In genomic region chr4:139373531-139373930, GRCm38 (mm10) we compare ENCODE assay signal across 22 mouse cellular contexts. TPM values are rescaled to one million over a fixed set of nuclear protein-coding genes. Genes with fewer than 3 reads are reported as not detected.
A peak's percentile ranks its signal among the peaks of the same experiment; 100 is the strongest.
DNase-seq lines count a peak whose midpoint lies in the region; ATAC-seq and TF ChIP-seq lines count a peak whose summit lies in the region.
"Had no signal": no experiment of that assay in that cellular context is flagged by ENCODE, and none has a peak within 500 bp of the region (broad histone marks: within the 10 kb centered on the region; RNA-seq: fewer than 3 reads in every experiment).

No protein-coding gene starts in this region.

- peaks cover 41% of the 10 kb centered on the region for H3K36me3 ChIP-seq in liver, adult 2 months (ENCODE audit: control insufficient read depth, insufficient read depth, low read length)
- H3K36me3 ChIP-seq in liver, embryonic 13.5 days, result peaks cover 94% of the 10 kb centered on the region
- H3K36me3 ChIP-seq in liver, embryonic 16.5 days (ENCODE audit: control insufficient read depth, insufficient read depth), result peaks cover 49% of the 10 kb centered on the region
- H3K36me3 ChIP-seq in intestine, embryonic 15.5 days, result peaks cover 46% of the 10 kb centered on the region
- peaks cover 68% of the 10 kb centered on the region for H3K36me3 ChIP-seq in kidney, embryonic 16.5 days (ENCODE audit: insufficient read depth, low read length)

- DNase-seq in liver, adult 2 months (ENCODE audit: extremely low read depth, low read depth, low spot score), result peak; percentile 57
- DNase-seq in liver, result no peak
- no peak for DNase-seq in liver, embryonic 13.5 days
- no peak for DNase-seq in adrenal gland, postnatal 25 days
- DNase-seq: adrenal gland, adult 2 months; adrenal gland, postnatal 14 days; cerebellum, adult 18-20 months; cerebellum, adult 9-10 months; cerebellum, postnatal 14 days; gastrocnemius, postnatal 10 days; gastrocnemius, postnatal 36 days; heart, adult 2 months had no signal

- no peak for TF ChIP-seq POLR2A in liver, adult 2 months (IDR thresholded peaks at IDR 0.05; ENCODE audit: extremely low read depth, insufficient read depth, low read length)

- no peak overlapping the region for H3K9ac ChIP-seq in liver, adult 2 months (ENCODE audit: low read depth, low read length)
- no peak overlapping the region for H3K9ac ChIP-seq in liver, embryonic 13.5 days
- H3K9ac ChIP-seq in liver, embryonic 16.5 days (ENCODE audit: low read depth, low read length), result no peak overlapping the region
- H3K9ac ChIP-seq in intestine, embryonic 15.5 days, result no peak overlapping the region
- H3K9ac ChIP-seq in kidney, embryonic 16.5 days (replicated peaks; ENCODE audit: low read length), result no peak overlapping the region
- H3K9ac ChIP-seq: forebrain, embryonic 13.5 days; hindbrain, embryonic 12.5 days; hindbrain, embryonic 15.5 days had no signal

- no peaks in the 10 kb centered on the region; the same call in 1 of the 2 replicates for H3K79me2 ChIP-seq in liver, adult 2 months (ENCODE audit: control insufficient read depth, insufficient read depth, low read length)

- no peak for ATAC-seq in liver, embryonic 13.5 days (ENCODE audit: low read depth)
- ATAC-seq in liver, embryonic 16.5 days (ENCODE audit: low read depth), result 0 out of 2 replicates have a peak, but pooled peaks have one; percentile 15
- no peak for ATAC-seq in intestine, embryonic 15.5 days
- no peak for ATAC-seq in kidney, embryonic 16.5 days (ENCODE audit: low FRiP score, low TSS enrichment)
- ATAC-seq: forebrain, embryonic 13.5 days; forebrain, embryonic 16.5 days had no signal

- no peaks in the 10 kb centered on the region for H3K9me3 ChIP-seq in liver, embryonic 13.5 days (replicated peaks)
- H3K9me3 ChIP-seq in liver, embryonic 16.5 days (replicated peaks; ENCODE audit: control insufficient read depth, low read length), result no peaks in the 10 kb centered on the region
- no peaks in the 10 kb centered on the region for H3K9me3 ChIP-seq in intestine, embryonic 15.5 days
- H3K9me3 ChIP-seq in kidney, embryonic 16.5 days (ENCODE audit: low read length), result no peaks in the 10 kb centered on the region
- H3K9me3 ChIP-seq: forebrain, embryonic 10.5 days; forebrain, embryonic 13.5 days; G1E; heart, embryonic 10.5 days; hindbrain, embryonic 12.5 days; hindbrain, embryonic 15.5 days had no signal

- H3K27me3 ChIP-seq in liver, adult 2 months (ENCODE audit: control insufficient read depth, insufficient read depth, low read length), result no peaks in the 10 kb centered on the region
- H3K27me3 ChIP-seq in liver, embryonic 13.5 days, result no peaks in the 10 kb centered on the region
- no peaks in the 10 kb centered on the region for H3K27me3 ChIP-seq in liver, embryonic 16.5 days (ENCODE audit: control insufficient read depth, insufficient read depth, low read depth, low read length)
- no peaks in the 10 kb centered on the region for H3K27me3 ChIP-seq in intestine, embryonic 15.5 days (replicated peaks)
- no peaks in the 10 kb centered on the region for H3K27me3 ChIP-seq in kidney, embryonic 16.5 days (ENCODE audit: insufficient read depth, low read length)
- H3K27me3 ChIP-seq: forebrain, embryonic 13.5 days; hindbrain, embryonic 12.5 days; hindbrain, embryonic 15.5 days had no signal

- H3K4me3 ChIP-seq in liver, adult 2 months (ENCODE audit: insufficient read depth, low read depth, low read length), result no peak overlapping the region
- no peak overlapping the region for H3K4me3 ChIP-seq in liver, embryonic 13.5 days (replicated peaks)
- no peak overlapping the region for H3K4me3 ChIP-seq in liver, embryonic 16.5 days (ENCODE audit: low read depth, low read length)
- H3K4me3 ChIP-seq in intestine, embryonic 15.5 days (replicated peaks), result no peak overlapping the region
- no peak overlapping the region for H3K4me3 ChIP-seq in kidney, embryonic 16.5 days (ENCODE audit: low read length)
- H3K4me3 ChIP-seq: forebrain, embryonic 10.5 days; forebrain, embryonic 13.5 days; heart, adult 2 months; heart, embryonic 10.5 days; hindbrain, embryonic 12.5 days; hindbrain, embryonic 15.5 days had no signal

- peaks cover 3% of the 10 kb centered on the region for H3K4me1 ChIP-seq in liver, adult 2 months (ENCODE audit: control insufficient read depth, insufficient read depth, low read length)
- 0 out of 2 replicates have a peak, but pooled peaks cover 7% of the 10 kb centered on the region for H3K4me1 ChIP-seq in liver, embryonic 13.5 days (replicated peaks)
- H3K4me1 ChIP-seq in liver, embryonic 16.5 days (ENCODE audit: control insufficient read depth, low read depth, low read length), result no peaks in the 10 kb centered on the region; the same call in 1 of the 2 replicates
- H3K4me1 ChIP-seq in intestine, embryonic 15.5 days (replicated peaks), result no peaks in the 10 kb centered on the region
- H3K4me1 ChIP-seq in kidney, embryonic 16.5 days (ENCODE audit: insufficient read depth, low read length), result no peaks in the 10 kb centered on the region
- H3K4me1 ChIP-seq: forebrain, embryonic 10.5 days; forebrain, embryonic 13.5 days; heart, embryonic 10.5 days; hindbrain, embryonic 12.5 days; hindbrain, embryonic 15.5 days had no signal

- H3K4me2 ChIP-seq in liver, embryonic 13.5 days, result no peak overlapping the region
- H3K4me2 ChIP-seq in liver, embryonic 16.5 days (ENCODE audit: low read depth, low read length), result no peak overlapping the region
- no peak overlapping the region for H3K4me2 ChIP-seq in intestine, embryonic 15.5 days (replicated peaks)
- H3K4me2 ChIP-seq in kidney, embryonic 16.5 days (replicated peaks; ENCODE audit: low read depth, low read length), result no peak overlapping the region
- H3K4me2 ChIP-seq: forebrain, embryonic 13.5 days; hindbrain, embryonic 12.5 days; hindbrain, embryonic 15.5 days had no signal

- H3K27ac ChIP-seq in liver, adult 2 months (replicated peaks; ENCODE audit: insufficient read depth, low read depth, low read length), result peak overlapping the region; percentile 76
- H3K27ac ChIP-seq in liver, embryonic 13.5 days, result 0 out of 2 replicates have a peak overlapping the region, but pooled peaks have one; percentile 21
- peak overlapping the region; percentile 18 for H3K27ac ChIP-seq in liver, embryonic 16.5 days (ENCODE audit: low read length)
- H3K27ac ChIP-seq in intestine, embryonic 15.5 days, result no peak overlapping the region
- no peak overlapping the region for H3K27ac ChIP-seq in kidney, embryonic 16.5 days (ENCODE audit: low read length)
- H3K27ac ChIP-seq: forebrain, embryonic 10.5 days; forebrain, embryonic 13.5 days; heart, adult 2 months; heart, embryonic 10.5 days; hindbrain, embryonic 12.5 days; hindbrain, embryonic 15.5 days had no signal

- no peak for TF ChIP-seq CTCF in liver, adult 2 months (IDR thresholded peaks at IDR 0.05; ENCODE audit: low read depth, low read length)

- WGBS in liver, adult 2 months, result 24% methylated on average over 10 of the region's 10 CpGs
- WGBS in liver, embryonic 13.5 days (ENCODE audit: insufficient replicate concordance), result 84% methylated on average over 10 of the region's 10 CpGs
- WGBS in liver, embryonic 16.5 days (ENCODE audit: insufficient replicate concordance), result 69% methylated on average over 10 of the region's 10 CpGs
- WGBS in intestine, embryonic 15.5 days, result 89% methylated on average over 10 of the region's 10 CpGs
- 89% methylated on average over 10 of the region's 10 CpGs for WGBS in kidney, embryonic 16.5 days

RNA-seq across cellular contexts. Expression of gene Ubr4, which starts 21.1 kb away (rescaled TPM):
- total RNA-seq in liver, adult 2 months (2014; rRNA removed), result 56.7 and 94.2 TPM in 2 replicates
- 109 and 149 TPM in 2 replicates for polyA plus RNA-seq in liver, adult 2 months (2012; rRNA removed)
- polyA plus RNA-seq in liver, embryonic 13.5 days (2015; fragmentation: Nextera tagmentation; extraction: Ambion mirVana), result 33.8 and 34.5 TPM in 2 replicates
- polyA plus RNA-seq in liver, embryonic 16.5 days (2015; fragmentation: Nextera tagmentation; extraction: Ambion mirVana), result 35.0 and 42.9 TPM in 2 replicates
- 52.7 and 59.0 TPM in 2 replicates for polyA plus RNA-seq in intestine, embryonic 15.5 days (2015; fragmentation: Nextera tagmentation; extraction: Ambion mirVana)
- total RNA-seq in adrenal gland, postnatal 25 days (2021), result 182 and 200 TPM in 2 replicates
- 72.2 and 73.6 TPM in 2 replicates for polyA plus RNA-seq in kidney, embryonic 16.5 days (2015; fragmentation: Nextera tagmentation; extraction: Ambion mirVana)

RNA-seq across cellular contexts. Expression of gene Emc1, which starts 21.1 kb away (rescaled TPM):
- total RNA-seq in liver, adult 2 months (2014; rRNA removed), result 23.0 and 23.6 TPM in 2 replicates
- 22.2 and 22.3 TPM in 2 replicates for polyA plus RNA-seq in liver, adult 2 months (2012; rRNA removed)
- 15.4 and 17.8 TPM in 2 replicates for polyA plus RNA-seq in liver, embryonic 13.5 days (2015; fragmentation: Nextera tagmentation; extraction: Ambion mirVana)
- 12.8 and 13.2 TPM in 2 replicates for polyA plus RNA-seq in liver, embryonic 16.5 days (2015; fragmentation: Nextera tagmentation; extraction: Ambion mirVana)
- 21.2 TPM in 2 replicates for polyA plus RNA-seq in intestine, embryonic 15.5 days (2015; fragmentation: Nextera tagmentation; extraction: Ambion mirVana)
- 45.8 and 58.2 TPM in 2 replicates for total RNA-seq in adrenal gland, postnatal 25 days (2021)
- 27.6 and 32.7 TPM in 2 replicates for polyA plus RNA-seq in kidney, embryonic 16.5 days (2015; fragmentation: Nextera tagmentation; extraction: Ambion mirVana)

RNA-seq across cellular contexts. Expression of gene Mrto4, which starts 21.2 kb away (rescaled TPM):
- 26.0 and 27.9 TPM in 2 replicates for total RNA-seq in liver, adult 2 months (2014; rRNA removed)
- 17.2 and 22.8 TPM in 2 replicates for polyA plus RNA-seq in liver, adult 2 months (2012; rRNA removed)
- polyA plus RNA-seq in liver, embryonic 13.5 days (2015; fragmentation: Nextera tagmentation; extraction: Ambion mirVana), result 141 and 147 TPM in 2 replicates
- 62.5 and 65.7 TPM in 2 replicates for polyA plus RNA-seq in liver, embryonic 16.5 days (2015; fragmentation: Nextera tagmentation; extraction: Ambion mirVana)
- polyA plus RNA-seq in intestine, embryonic 15.5 days (2015; fragmentation: Nextera tagmentation; extraction: Ambion mirVana), result 119 and 122 TPM in 2 replicates
- 61.4 and 68.9 TPM in 2 replicates for total RNA-seq in adrenal gland, postnatal 25 days (2021)
- polyA plus RNA-seq in kidney, embryonic 16.5 days (2015; fragmentation: Nextera tagmentation; extraction: Ambion mirVana), result 122 and 123 TPM in 2 replicates

Comparison
In these comparisons a context has a peak if more than half of its experiments do, and no peak if none do; other contexts are left out.
1. H3K27ac ChIP-seq: peak in liver, adult 2 months (single experiment), liver, embryonic 13.5 days (single experiment) and liver, embryonic 16.5 days (single experiment); none in intestine, embryonic 15.5 days (single experiment) and kidney, embryonic 16.5 days (single experiment).